Mouse (Mus musculus): ENCODE measurements at regions not wholly inside any gene's neighbourhood (a gene's known extent, or its start where the extent isn't known, plus 50 kb on each side); places are given as distances from the start of the nearest gene placed in this dataset.

GRCm38 (mm10) chr13:83731481-83732006, 227.7 kb downstream of the Mef2c start:
- peak in 1 of 2 experiments; percentile 24 for DNase-seq

- peak in 1 of 2 experiments; percentile 39 for DNase-seq
Measured at GRCm38 (mm10) chr13:83732283-83733121, 228.7 kb downstream of the Mef2c start.

- DNase-seq, result no peak
Measured at GRCm38 (mm10) chr13:83733231-83733990, 229.6 kb downstream of the Mef2c start.

- DNase-seq, result no peak
Measured at GRCm38 (mm10) chr13:83733991-83734610, 230.3 kb downstream of the Mef2c start.

- no peak for DNase-seq
Measured at GRCm38 (mm10) chr13:83734656-83735055, 230.8 kb downstream of the Mef2c start.

GRCm38 (mm10) chr13:83735101-83735500, 231.3 kb downstream of the Mef2c start:
- no peak for DNase-seq

GRCm38 (mm10) chr13:83735631-83736475, 232.0 kb downstream of the Mef2c start:
- DNase-seq, result no peak

- no peak for DNase-seq
Measured at GRCm38 (mm10) chr13:83737031-83737825, 233.4 kb downstream of the Mef2c start.

- peak in 1 of 2 experiments; percentile 34 for DNase-seq
Measured at GRCm38 (mm10) chr13:83737826-83738527, 234.1 kb downstream of the Mef2c start.

- no peak for DNase-seq
Measured at GRCm38 (mm10) chr13:83738528-83738981, 234.7 kb downstream of the Mef2c start.

GRCm38 (mm10) chr13:83739131-83739530, 235.3 kb downstream of the Mef2c start:
- DNase-seq, result no peak

GRCm38 (mm10) chr13:83739541-83740061, 235.8 kb downstream of the Mef2c start:
- DNase-seq, result no peak

- DNase-seq, result no peak
Measured at GRCm38 (mm10) chr13:83740101-83740500, 236.3 kb downstream of the Mef2c start.

GRCm38 (mm10) chr13:83740771-83741170, 236.9 kb downstream of the Mef2c start:
- DNase-seq, result no peak

- no peak for DNase-seq
Measured at GRCm38 (mm10) chr13:83741591-83742021, 237.8 kb downstream of the Mef2c start.

- no peak for DNase-seq
Measured at GRCm38 (mm10) chr13:83742102-83742501, 238.3 kb downstream of the Mef2c start.

- DNase-seq, result no peak
Measured at GRCm38 (mm10) chr13:83742546-83742945, 238.7 kb downstream of the Mef2c start.

- no peak for DNase-seq
Measured at GRCm38 (mm10) chr13:83743381-83743780, 239.5 kb downstream of the Mef2c start.

GRCm38 (mm10) chr13:83744110-83744752, 240.4 kb downstream of the Mef2c start:
- DNase-seq, result no peak
